Mouse (Mus musculus): ENCODE measurements around the gene Gm7247.
"Not testable (repeated sequence)": the region's sequence is repeated elsewhere in the genome, so short reads cannot be mapped to it uniquely, and the experiment has no call there.

Gene Gm7247

DNA sequence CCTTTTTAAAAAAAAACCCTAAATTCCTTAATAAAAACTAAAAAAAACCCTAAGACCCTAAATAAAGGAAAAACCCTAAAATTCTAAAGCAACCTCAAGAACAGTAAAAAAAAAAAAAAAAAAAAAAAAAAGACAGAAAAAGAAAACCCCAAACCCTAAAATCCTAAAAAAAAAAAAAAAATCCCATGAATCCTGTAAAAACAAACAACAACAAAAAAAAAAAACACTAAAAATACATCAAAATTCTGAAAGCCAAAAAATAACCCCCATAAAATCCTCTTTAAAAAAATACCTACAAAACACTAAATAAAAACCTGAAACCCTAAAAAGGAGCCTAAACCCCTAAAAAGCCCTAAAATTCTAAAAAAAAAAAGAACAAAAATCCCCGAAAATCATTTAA, 135.4 kb downstream of the Gm7247 start:
- no peak for DNase-seq (ENCODE audit: low spot score)

DNA sequence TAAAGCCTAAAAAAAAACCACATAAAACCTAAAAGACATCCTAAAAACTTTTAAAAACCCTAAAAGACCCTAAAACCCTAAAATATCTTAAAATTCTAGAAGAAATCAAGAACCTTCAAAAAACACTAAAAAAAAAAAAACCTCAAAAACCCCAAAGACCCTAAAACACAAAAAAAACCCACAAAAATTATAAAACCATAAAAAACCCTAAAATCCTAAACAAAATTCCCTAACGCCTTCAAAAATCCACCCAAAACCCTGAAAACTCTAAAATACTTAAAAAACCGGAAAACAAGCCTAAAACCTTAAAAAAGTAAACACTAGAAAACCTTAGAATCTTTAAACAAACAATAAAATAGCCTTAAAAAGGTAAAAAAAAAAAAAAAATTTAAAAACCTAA, 136.4 kb downstream of the Gm7247 start:
- no peak for DNase-seq (ENCODE audit: low spot score)

DNA sequence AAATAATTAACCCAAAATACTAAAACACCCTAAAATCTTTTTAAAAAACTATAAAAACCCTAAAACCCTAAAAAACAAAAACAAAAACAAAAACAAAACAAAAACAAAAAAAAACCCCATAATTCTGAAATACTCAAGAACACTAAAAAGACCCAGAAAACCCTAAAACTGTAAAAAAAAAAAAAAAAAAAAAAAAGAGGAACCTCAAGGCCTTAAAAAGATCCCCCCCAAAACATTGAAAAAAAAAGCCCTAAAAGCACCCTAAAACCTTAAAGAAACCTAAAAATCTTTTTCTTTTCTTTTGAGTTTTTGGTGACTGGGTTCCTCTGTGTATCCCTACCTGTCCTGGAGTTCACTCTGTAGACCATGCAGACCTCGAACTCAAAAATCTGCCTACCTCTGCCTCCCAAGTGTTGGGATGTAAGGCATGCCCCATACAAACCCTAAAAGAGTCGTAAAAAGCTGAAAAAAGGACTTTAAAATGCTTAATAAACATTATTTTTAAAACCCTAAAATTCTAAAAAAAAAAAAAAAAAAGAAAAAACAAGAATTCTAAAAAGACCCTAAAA, 138.2 kb downstream of the Gm7247 start:
- no peak for DNase-seq (ENCODE audit: low spot score)

GRCm38 (mm10) chr14:51500461-51500860, 138.9 kb downstream of the Gm7247 start:
- no peak for DNase-seq (ENCODE audit: low spot score)

GRCm38 (mm10) chr14:51507416-51507815, 145.9 kb downstream of the Gm7247 start:
- DNase-seq (ENCODE audit: low spot score): no peak

DNA sequence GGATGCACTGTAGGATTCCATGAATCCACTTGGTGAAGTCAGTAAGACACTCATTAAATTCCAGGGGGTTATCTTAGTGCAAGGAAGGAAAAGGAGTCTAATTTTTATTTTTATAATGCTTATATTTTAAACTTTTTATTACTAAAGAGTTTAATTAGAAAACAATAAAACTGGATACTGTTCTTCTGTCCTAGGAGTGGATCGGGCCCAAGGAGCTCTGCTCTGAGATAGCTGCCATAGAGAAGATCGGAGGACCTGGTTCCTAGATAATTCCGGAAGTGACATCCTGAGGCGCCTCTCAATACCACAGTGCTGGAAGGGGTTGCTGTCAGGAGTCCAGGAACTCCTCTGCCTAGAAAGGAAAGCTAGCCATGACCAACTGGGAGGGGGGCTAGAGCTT, 190.9 kb downstream of the Gm7247 start, which contains the start of gene Gm5622:
Gene Gm5622, plus strand, starts transcription at position 301 of the 400 bp plus-strand sequence.
- DNase-seq (ENCODE audit: low spot score): no peak

GRCm38 (mm10) chr14:51573963-51574362, 212.4 kb downstream of the Gm7247 start, which contains the start of gene Gm17175:
Gene Gm17175, minus strand, starts transcription at chr14:51574063.
- DNase-seq (ENCODE audit: low spot score): not testable (repeated sequence)

DNA sequence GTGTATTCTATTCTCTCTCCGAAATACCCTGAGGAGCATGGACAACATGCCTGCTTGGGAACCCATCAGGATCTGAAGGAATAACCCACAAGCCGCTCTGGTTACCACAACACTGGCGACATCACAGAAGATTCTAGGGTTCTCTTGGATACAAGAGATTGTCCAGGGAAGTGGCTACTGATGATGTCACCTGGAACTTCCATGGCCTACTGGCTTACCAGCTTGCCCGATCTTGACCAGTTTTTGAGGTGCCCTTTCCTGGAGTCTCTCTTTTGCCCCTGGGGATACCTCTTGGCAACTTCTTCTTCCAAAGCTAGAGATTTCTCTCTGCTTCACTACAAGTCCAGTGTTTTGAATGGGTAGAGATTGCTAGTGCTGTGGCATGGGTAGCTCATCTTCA, 230.5 kb downstream of the Gm7247 start, which contains the start of gene Gm17174:
Gene Gm17174, minus strand, starts transcription at position 101 of the 400 bp plus-strand sequence.
- DNase-seq (ENCODE audit: low spot score): not testable (repeated sequence)

DNA sequence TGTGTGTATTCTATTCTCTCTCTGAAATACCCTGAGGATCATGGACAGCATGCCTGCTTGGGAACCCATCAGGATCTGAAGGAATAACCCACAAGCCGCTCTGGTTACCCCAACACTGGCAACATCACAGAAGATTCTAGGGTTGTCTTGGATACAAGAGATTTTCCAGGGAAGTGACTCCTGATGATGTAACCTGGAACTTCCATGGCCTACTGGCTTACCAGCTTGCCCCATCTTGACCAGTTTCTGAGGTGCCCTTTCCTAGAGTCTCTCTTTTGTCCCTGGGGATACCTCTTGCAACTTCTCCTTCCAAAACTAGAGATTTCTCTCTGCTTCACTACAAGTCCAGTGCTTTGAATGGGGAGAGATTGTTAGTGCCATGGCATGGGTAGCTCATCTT, 249.7 kb downstream of the Gm7247 start, which contains the start of gene Gm17078:
Gene Gm17078, minus strand, starts transcription at position 101 of the 400 bp plus-strand sequence.
- DNase-seq (ENCODE audit: low spot score): no peak
